Mouse (Mus musculus) erythroblast, embryonic 14.5 days (primary cell): Measurements from ENCODE around the gene Pskh1.

Experiments used
- GATA1 ChIP-seq: IDR thresholded peaks from 2 replicates; pipeline ENCODE4 v1.6.1; 2012; ENCODE audit warnings: low read length, inconsistent platforms, mixed read lengths
- TAL1 ChIP-seq: IDR thresholded peaks from 3 replicates; pipeline ENCODE4 v1.6.1; 2012; ENCODE audit warnings: low read length, inconsistent platforms, mixed read lengths

GRCm38 (mm10) chr8:105942026-105942425 is 41.8 kb downstream of the Pskh1 start:
- TF ChIP-seq TAL1 (no peak), GATA1 (no peak)
